Mouse (Mus musculus) heart, embryonic 11.5 days (tissue): ENCODE results near the gene Wdr61. TPM values are rescaled to one million over a fixed set of nuclear protein-coding genes. Genes with fewer than 3 reads are reported as not detected.
A peak's percentile ranks its signal among the peaks of the same experiment; 100 is the strongest.

ENCODE experiments used
- ATAC-seq: fragments of 200-750 bp; cut with Nextera tagmentation; replicated peaks from 2 replicates; pipeline ENCODE4 v1.8.0; 2017; ENCODE audit warnings: moderate library complexity; ENCODE audit not compliant: insufficient number of reproducible peaks, low FRiP score, low TSS enrichment
- H3K27ac ChIP-seq: fragments of 300-500 bp; sonication (generic); 2 replicates; pipeline ENCODE4 v1.5.1; 2014; ENCODE audit warnings: mild to moderate bottlenecking, low read depth, low read length
- H3K27me3 ChIP-seq: fragments of 300-500 bp; sonication (generic); 2 replicates; pipeline ENCODE4 v1.6.1; 2014; ENCODE audit warnings: mild to moderate bottlenecking, low read length, mixed read lengths; ENCODE audit not compliant: control insufficient read depth, insufficient read depth
- H3K36me3 ChIP-seq: fragments of 300-500 bp; sonication (generic); 2 replicates; pipeline ENCODE4 v1.6.1; 2014; ENCODE audit warnings: mild to moderate bottlenecking, low read length, moderate library complexity, mixed read lengths; ENCODE audit not compliant: control insufficient read depth, insufficient read depth
- H3K4me1 ChIP-seq: fragments of 300-500 bp; sonication (generic); 2 replicates; pipeline ENCODE4 v1.6.1; 2014; ENCODE audit warnings: low read length; ENCODE audit not compliant: control insufficient read depth, insufficient read depth
- H3K4me2 ChIP-seq: fragments of 300-500 bp; sonication (generic); 2 replicates; pipeline ENCODE4 v1.6.1; 2014; ENCODE audit warnings: mild to moderate bottlenecking, moderate library complexity
- H3K4me3 ChIP-seq: fragments of 300-500 bp; sonication (generic); 2 replicates; pipeline ENCODE4 v1.5.1; 2014; ENCODE audit warnings: low read depth, low read length
- H3K9ac ChIP-seq: fragments of 300-500 bp; sonication (generic); 2 replicates; pipeline ENCODE4 v1.6.1; 2014; ENCODE audit warnings: mild to moderate bottlenecking, low read depth, low read length, moderate library complexity
- H3K9me3 ChIP-seq: fragments of 300-500 bp; sonication (generic); replicated peaks from 2 replicates; pipeline ENCODE4 v1.6.1; 2016; ENCODE audit warnings: low read length; ENCODE audit not compliant: control insufficient read depth
- WGBS: fragments of 180-500 bp; shearing (Covaris S2); extraction: QIAGEN DNeasy Blood & Tissue Kit; methylation state at CpG from one replicate; pipeline ENCODE4 v1.1.7; 2014; ENCODE audit not compliant: insufficient replicate concordance; 5-methylcytosine and 5-hydroxymethylcytosine counted together
- polyA plus RNA-seq: library from polyadenylated mRNA; unstranded; fragments of >200 nt; fragmentation: Nextera tagmentation; extraction: Ambion mirVana; gene quantifications from 2 replicates; pipeline ENCODE4 v1.2.1, GENCODE M21; 2014

Gene Wdr61
- 124 and 128 TPM in 2 replicates for polyA plus RNA-seq

DNA sequence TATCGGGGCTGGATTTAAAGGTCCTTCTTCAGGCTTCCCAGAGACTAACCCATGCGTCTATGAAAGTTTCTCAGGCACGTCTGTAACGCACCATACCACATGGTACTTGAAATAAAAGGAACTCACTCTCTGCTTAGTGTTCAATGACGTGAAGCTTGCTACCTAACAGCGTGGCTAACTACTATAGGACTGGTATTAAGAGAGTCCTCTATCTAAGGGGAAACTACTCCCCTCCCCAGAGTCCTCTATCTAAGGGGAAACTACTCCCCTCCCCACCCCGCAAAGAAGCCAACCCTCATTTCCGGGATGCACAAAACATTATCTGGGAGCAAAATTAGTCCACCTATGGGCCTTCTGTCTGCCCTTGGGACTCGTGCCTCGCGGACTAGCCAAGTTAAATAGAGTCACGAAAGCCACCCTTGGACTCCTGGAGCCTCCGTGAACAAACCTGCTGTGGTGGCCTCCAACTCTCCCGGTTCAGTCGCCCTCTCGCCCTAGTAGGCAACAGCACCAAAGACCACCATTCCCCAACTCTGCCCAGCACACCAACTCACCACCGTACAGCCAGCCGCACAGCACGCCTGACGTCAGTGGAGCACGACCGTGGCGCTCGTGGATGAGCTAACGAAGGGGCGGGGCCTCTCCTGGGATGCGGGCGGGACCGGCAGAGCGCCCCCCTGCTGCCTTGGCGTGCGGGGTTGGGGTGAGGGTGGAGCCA lies at the start of gene Wdr61:
Gene Wdr61 (minus strand): TSS at position 599 of the 718 bp plus-strand sequence.
- Histone ChIP-seq H3K4me1 (peaks cover 8% of the 10 kb centered on the region), H3K36me3 (0 out of 2 replicates have a peak, but pooled peaks cover 3% of the 10 kb centered on the region), H3K9me3 (no peaks in the 10 kb centered on the region), H3K27me3 (no peaks in the 10 kb centered on the region), H3K4me2 (peak within 1 kb of the TSS; percentile 88), H3K27ac (peak within 1 kb of the TSS; percentile 71), H3K9ac (peak within 1 kb of the TSS; percentile 94), H3K4me3 (peak within 1 kb of the TSS; percentile 90)
- 1% methylated on average over 32 of the region's 32 CpGs for WGBS
- ATAC-seq, result peak; percentile 97

DNA sequence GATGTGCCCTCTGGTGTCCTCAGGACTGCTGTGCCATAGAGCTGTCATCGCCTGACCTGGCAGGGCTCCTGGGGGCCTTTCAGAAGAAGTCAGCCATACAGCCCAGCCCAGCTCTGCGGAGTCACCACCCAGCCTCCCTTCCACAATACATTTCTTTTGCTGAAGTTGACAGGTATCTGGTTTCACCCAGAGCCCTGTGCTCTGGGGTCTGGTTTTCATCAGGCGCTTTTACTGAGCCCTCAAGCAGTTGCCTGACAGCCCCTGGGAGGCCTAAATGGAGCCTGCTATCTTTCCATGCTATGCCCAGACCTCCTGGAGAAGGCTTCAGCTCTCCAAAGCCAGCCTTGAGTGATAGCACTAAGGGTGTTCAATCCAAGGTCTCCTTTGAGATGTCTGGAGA lies 49.7 kb upstream of the Wdr61 start:
- H3K27ac ChIP-seq, result peak overlapping the region; percentile 67
- no peaks in the 10 kb centered on the region for H3K9me3 ChIP-seq
- WGBS, result 10% methylated on average over 3 of the region's 3 CpGs
- peak; percentile 79 for ATAC-seq
- no peak overlapping the region for H3K4me2 ChIP-seq
- H3K36me3 ChIP-seq, result no peaks in the 10 kb centered on the region
- H3K27me3 ChIP-seq, result 0 out of 2 replicates have a peak, but pooled peaks cover 1% of the 10 kb centered on the region
- H3K4me1 ChIP-seq, result peaks cover 17% of the 10 kb centered on the region
- no peak overlapping the region for H3K4me3 ChIP-seq
- H3K9ac ChIP-seq, result no peak overlapping the region

DNA sequence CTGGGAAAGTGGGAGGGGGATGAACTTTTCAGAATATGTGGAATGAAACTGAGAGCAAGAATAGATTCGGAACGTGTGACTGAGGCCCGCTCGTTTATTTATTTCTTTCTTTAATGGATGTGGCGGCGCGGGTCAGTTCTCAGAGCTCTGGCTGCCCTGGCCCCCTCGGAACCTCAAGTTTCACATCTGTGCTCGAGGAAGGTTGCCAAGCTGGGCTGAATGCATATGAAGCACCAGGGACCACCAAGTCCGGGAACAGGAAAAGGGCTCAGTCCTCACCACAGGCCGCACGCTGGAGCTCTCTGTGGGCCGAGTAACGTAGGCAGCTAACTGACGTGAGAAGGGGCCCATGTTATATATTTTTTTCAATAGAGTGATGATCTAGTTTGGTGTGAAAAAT lies 48.2 kb upstream of the Wdr61 start:
- Histone ChIP-seq H3K4me2 (no peak overlapping the region), H3K9me3 (no peaks in the 10 kb centered on the region), H3K27ac (no peak overlapping the region), H3K9ac (no peak overlapping the region), H3K27me3 (0 out of 2 replicates have a peak, but pooled peaks cover 2% of the 10 kb centered on the region), H3K4me1 (peaks cover 12% of the 10 kb centered on the region), H3K36me3 (no peaks in the 10 kb centered on the region), H3K4me3 (no peak overlapping the region)
- ATAC-seq, result no peak
- 68% methylated on average over 15 of the region's 15 CpGs for WGBS

DNA sequence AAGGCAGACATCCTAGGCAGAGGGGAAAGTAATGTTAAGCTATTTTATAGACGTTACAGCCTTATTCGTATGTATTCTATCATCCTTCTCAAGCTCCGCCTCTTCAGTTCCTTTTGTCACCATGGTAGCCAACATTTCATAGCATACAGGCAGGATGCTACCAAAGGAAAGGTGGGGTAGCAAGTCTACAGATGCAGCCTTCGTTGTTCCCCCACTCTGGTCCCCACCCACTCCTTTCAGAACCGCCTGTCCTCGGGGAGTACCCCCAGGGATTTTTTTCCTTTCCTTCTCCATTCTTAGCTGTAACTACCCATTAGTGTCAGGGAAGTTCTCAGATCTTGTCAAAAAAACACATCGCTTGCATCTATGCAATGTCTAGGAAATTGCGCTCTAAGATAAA lies 45.0 kb upstream of the Wdr61 start:
- peaks cover 5% of the 10 kb centered on the region for H3K4me1 ChIP-seq
- ATAC-seq, result no peak

DNA sequence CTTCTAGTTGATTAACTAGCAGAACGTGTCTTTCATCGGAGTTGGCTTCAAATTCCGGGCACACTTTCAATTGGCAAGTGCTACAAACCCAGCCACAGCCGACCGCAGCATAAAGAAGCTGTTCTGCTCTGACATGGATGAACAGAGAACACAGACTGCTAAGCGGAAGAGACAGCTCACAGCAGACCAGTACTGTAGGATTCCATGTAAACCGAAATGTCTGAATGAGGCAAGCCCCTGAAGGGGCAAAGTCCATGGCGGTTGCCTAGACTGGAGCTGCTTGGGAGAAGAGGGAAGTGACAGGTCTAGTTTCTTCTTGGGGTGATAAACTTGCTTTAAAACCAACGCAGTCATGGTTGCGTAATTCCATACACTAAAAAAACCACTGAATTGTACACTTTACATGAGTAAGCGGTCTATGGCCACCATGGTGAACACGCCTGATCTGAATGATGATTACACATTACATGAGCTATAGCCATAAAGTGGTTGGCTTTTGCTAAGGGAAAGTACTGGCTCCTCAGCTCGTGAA lies 42.2 kb upstream of the Wdr61 start:
- H3K4me1 ChIP-seq, result peaks cover 8% of the 10 kb centered on the region
- ATAC-seq, result no peak
- H3K9me3 ChIP-seq, result no peaks in the 10 kb centered on the region
- H3K36me3 ChIP-seq, result no peaks in the 10 kb centered on the region
- H3K4me2 ChIP-seq, result no peak overlapping the region
- WGBS, result 87% methylated on average over 13 of the region's 13 CpGs
- H3K27me3 ChIP-seq, result 0 out of 2 replicates have a peak, but pooled peaks cover 2% of the 10 kb centered on the region
- no peak overlapping the region for H3K4me3 ChIP-seq
- H3K27ac ChIP-seq, result no peak overlapping the region
- H3K9ac ChIP-seq, result no peak overlapping the region

More for the DNA sequence above, 45.0 kb upstream of the Wdr61 start:
- Histone ChIP-seq H3K27ac (no peak overlapping the region), H3K36me3 (no peaks in the 10 kb centered on the region), H3K9ac (no peak overlapping the region), H3K27me3 (0 out of 2 replicates have a peak, but pooled peaks cover 2% of the 10 kb centered on the region), H3K4me3 (no peak overlapping the region), H3K4me2 (no peak overlapping the region), H3K9me3 (no peaks in the 10 kb centered on the region)
- WGBS, result 83% methylated on average over 8 of the region's 8 CpGs

DNA sequence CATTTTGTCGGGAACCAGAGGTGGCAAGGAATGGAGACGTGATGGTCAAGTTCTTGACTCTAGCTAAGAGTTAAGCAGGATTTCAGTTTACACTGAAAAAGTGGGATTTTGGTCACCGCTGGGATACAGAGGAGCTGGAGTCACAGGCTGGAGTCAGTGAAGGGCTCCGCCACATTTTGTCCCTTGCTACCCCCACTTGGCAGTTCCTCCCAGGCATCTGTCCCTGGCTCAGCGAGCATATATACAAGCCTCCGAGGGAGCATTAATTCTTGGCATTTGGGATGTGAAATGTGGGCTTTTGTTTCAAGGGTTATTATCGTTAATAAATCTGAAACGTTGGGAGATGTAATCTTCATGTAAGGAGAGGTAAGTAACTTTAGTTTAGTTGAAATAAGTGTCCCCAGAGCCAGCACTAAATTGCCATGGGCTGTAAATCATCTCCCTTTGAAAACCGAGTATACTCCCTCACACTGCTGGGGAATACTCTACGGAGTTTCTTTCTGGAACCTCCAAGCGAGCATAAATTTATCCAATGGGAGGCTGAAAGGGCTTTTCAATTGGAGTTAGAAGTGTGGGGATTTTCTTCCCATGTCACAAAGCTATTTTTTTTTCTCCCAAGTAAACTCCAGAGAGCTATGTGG lies 35.9 kb upstream of the Wdr61 start:
- no peak overlapping the region for H3K4me2 ChIP-seq
- no peaks in the 10 kb centered on the region for H3K9me3 ChIP-seq
- no peak overlapping the region for H3K4me3 ChIP-seq
- peaks cover 38% of the 10 kb centered on the region for H3K27me3 ChIP-seq
- no peak overlapping the region for H3K9ac ChIP-seq
- H3K36me3 ChIP-seq, result no peaks in the 10 kb centered on the region
- no peak overlapping the region for H3K27ac ChIP-seq
- WGBS, result 67% methylated on average over 11 of the region's 11 CpGs
- peaks cover 15% of the 10 kb centered on the region for H3K4me1 ChIP-seq
- no peak for ATAC-seq

DNA sequence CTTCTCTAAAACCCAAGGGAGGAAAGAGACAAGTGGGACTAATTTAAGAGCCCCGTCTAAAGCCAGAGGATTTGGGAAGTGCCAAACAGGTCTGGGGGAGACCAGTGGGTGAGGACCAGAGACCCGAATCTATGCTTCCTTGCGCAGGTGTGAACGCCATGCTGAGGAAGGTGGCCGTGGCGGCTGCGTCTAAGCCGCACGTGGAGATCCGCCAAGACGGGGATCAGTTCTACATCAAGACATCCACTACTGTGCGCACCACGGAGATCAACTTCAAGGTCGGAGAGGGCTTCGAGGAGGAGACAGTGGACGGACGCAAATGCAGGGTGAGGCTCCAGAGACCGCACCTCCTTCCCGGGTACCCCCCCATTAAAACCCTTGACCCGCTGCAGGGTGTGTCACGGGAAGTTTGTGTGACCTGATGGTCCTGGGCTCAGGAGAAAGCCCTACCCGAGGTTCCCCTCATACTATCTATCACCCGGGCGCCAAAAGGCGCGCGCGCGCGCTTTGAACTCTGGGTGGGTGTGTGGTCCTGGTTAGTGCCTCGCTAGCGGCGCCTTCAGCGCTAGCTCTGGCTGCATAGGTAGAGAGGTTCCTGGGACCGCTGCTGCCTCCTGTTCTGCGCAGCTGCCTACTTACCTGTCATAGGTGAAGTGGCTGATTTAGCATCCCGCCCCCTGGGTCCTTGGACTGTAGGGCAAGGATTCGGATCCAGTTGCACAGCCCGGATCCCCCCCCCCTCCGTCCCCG lies 31.2 kb upstream of the Wdr61 start:
- ATAC-seq, result 0 out of 2 replicates have a peak, but pooled peaks have one; percentile 14
- H3K27ac ChIP-seq, result no peak overlapping the region
- peak overlapping the region; percentile 83 for H3K4me2 ChIP-seq
- H3K4me1 ChIP-seq, result peaks cover 16% of the 10 kb centered on the region
- under 1% methylated on average over 41 of the region's 41 CpGs for WGBS
- H3K9me3 ChIP-seq, result no peaks in the 10 kb centered on the region
- H3K9ac ChIP-seq, result 0 out of 2 replicates have a peak overlapping the region, but pooled peaks have one; percentile 8
- H3K36me3 ChIP-seq, result no peaks in the 10 kb centered on the region
- H3K4me3 ChIP-seq, result peak overlapping the region; percentile 43
- H3K27me3 ChIP-seq, result peaks cover 75% of the 10 kb centered on the region

DNA sequence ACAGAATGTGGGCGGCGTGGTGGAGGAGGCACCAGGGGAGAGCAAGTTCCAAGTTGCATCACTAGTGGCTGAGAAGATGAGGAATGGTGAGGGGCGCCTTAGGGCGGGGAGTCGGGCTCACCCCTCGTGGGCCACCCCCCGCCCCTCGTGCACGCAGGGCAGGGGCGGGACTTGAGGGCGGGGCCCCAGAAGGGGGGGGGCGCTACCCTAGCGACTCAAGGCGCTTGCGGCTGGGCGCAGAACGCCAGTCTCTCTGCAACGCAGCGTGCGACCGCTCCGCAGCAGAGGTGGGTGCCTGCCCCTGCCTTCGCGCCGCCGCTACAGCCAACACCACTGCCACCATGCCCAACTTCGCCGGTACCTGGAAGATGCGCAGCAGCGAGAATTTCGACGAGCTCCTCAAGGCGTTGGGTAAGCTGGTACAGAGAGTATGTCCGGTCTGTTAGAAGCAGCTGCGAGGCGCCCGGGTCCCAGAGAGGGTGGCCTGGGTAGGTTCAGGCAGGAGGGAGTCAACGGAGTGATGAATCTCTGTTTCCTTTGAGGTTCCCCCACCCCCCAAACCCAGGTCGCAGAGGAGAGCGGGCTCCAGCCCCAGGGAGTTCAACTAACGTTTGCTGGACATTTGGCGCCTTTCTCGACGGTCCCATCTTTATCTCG lies 30.4 kb upstream of the Wdr61 start, which contains the start of gene Crabp1:
Gene Crabp1 (plus strand): TSS at position 188 of the 657 bp plus-strand sequence.
- Histone ChIP-seq H3K4me1 (peaks cover 21% of the 10 kb centered on the region), H3K9ac (0 out of 2 replicates have a peak within 1 kb of the TSS, but pooled peaks have one; percentile 8), H3K4me3 (peak within 1 kb of the TSS; percentile 43), H3K4me2 (peak within 1 kb of the TSS; percentile 83), H3K27ac (no peak within 1 kb of the TSS), H3K36me3 (no peaks in the 10 kb centered on the region), H3K9me3 (no peaks in the 10 kb centered on the region), H3K27me3 (peaks cover 68% of the 10 kb centered on the region)
- 2% methylated on average over 41 of the region's 45 CpGs for WGBS
- no peak for ATAC-seq
